Mouse (Mus musculus) frontal cortex, adult 2 months (tissue): ENCODE data around the gene Stk35. TPM values are rescaled to one million over a fixed set of nuclear protein-coding genes. Genes with fewer than 3 reads are reported as not detected.
"Not testable (repeated sequence)": the region's sequence is repeated elsewhere in the genome, so short reads cannot be mapped to it uniquely, and the experiment has no call there.

ENCODE experiments used
- DNase-seq, 2 experiments: peaks; one replicate each; pipeline ENCODE4 v3.0.0; 2022; ENCODE audit warnings: low spot score in 1 of 2; ENCODE audit errors: extremely low spot score in 1 of 2
- polyA plus RNA-seq: library from polyadenylated mRNA; depleted of rRNA; stranded (reverse); fragments of >200 nt; gene quantifications from 2 replicates; pipeline ENCODE4 v1.2.3, GENCODE M21; 2012

Gene Stk35
- polyA plus RNA-seq, 1 experiment = 23.5 TPM

DNA sequence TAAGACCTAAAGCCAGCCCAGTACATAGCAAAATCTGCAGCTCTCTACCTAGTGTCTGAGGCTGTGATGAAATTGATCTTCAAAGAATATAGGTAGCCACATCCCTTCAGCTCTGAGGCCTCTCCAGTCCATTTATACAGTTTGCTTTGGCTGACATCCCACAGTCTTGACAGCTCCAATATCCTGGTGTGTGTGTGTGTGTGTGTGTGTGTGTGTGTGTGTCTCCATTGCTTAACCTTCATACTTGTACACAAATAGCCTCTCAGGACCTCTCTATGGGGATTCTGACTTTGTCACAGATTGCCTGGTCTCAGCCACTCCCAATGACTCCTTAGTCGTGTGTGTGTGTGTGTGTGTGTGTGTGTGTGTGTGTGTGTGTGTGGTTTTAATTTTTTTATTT lies 33.9 kb downstream of the Stk35 start:
- no peak for DNase-seq

DNA sequence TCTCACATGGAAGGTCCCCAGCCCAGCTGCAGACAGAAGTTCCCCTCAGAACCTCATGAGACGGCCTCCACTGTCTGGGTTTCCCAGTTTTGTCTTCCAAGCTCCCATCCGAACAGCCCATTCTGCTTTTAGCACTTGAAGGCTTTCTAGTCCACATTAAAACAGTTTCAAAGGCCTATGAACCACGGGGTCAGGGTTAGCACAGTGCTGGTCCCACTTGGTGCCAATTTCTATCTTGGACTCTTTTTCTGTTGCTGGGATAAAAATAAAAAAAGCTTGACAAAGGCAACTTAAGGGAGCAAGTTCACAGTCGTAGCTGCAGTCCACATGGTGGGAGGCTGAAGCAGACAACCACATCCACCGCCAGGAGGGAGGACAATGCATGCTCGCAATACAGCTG lies 34.6 kb downstream of the Stk35 start:
- no peak for DNase-seq

DNA sequence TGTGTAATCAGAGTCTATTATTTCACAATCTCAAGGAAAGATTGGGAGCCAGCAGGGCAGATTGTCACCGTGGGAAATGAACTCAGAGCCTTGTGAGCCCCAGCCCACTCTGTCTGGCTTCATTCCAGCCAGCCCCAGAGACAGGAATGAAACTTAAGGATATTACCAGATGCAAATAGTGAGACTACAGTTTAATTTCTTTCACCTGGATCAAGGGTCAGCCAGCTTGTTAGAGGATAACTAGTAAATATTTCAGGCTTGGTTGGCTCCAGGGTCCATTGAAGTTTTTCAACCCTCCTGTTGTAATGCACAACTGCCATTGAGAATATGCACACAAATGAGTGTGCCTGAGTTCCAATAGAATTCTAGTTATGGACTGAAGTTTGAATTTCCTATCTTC lies 36.6 kb downstream of the Stk35 start:
- DNase-seq = no peak

DNA sequence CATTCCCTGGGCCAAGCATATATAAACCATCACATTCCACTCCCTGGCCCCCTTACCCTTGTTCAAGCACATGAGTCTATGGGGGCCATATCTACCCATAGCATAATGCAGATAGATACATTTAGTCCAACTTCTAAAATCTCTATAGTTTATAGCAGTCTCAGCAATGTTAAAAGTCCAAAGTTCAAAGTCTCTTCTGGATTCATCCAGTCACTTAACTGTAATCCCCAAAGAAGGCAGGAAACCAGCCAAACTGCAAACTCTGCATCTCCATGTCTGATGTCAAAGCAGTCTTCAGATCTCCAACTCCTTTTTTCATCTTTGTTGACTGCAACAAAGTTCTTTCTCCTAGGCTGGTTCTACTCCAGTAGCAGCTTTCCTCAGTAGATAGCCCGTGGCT lies 38.0 kb downstream of the Stk35 start:
- DNase-seq = no peak

DNA sequence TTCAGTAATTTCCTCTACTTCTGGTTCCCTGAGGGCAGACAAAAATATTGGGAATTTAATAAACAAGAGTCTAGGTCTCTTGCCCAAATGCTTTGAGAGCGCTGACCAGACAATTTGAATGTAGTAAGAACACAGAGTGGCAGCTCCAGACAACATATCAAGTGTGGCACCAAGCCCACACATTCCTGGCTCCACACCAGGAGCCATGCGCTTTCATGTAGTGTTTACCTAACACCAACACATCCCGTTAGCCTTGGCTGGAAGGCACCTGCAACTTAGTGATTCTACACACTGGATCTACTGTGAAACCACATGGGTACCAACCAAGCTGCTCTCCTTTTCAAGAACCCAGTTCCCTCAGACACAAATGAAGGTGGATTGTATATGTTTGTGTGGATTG lies 45.5 kb downstream of the Stk35 start:
- DNase-seq = no peak

DNA sequence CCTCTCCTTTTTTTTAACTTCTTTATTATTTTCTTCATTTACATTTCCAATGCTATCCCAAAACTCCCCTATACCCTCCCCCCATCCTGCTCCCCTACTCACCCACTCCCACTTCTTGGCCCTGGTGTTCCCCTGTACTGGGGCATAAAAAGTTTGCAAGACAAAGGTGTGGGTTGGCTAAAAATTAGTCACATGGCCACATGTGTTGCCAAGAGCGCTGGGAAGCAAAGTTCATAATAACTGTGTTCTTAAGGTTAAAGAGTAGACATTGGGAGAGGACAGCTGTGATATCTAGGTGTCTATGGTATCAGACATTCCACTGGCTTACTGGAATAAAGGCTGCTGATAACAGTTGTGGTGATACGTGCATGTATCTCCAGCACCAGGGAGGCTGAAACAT lies 46.2 kb downstream of the Stk35 start:
- no peak for DNase-seq

DNA sequence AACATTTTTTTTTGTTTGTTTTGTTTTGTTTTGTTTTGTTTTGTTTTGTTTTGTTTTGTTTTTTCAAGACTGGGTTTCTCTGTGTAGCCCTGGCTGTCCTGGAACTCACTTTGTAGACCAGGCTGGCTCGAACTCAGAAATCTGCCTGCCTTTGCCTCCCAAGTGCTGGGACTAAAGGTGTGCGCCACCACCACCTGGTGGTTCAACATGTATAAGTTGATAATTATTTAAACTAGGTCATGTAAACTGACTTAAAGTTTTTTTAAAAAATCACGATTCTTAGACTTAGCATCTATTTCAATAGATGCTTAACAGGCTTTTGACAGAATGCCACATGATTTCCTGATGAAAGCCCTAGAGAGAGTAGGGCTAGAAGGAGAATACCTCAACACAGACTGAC lies 48.8 kb downstream of the Stk35 start:
- DNase-seq = not testable (repeated sequence)

DNA sequence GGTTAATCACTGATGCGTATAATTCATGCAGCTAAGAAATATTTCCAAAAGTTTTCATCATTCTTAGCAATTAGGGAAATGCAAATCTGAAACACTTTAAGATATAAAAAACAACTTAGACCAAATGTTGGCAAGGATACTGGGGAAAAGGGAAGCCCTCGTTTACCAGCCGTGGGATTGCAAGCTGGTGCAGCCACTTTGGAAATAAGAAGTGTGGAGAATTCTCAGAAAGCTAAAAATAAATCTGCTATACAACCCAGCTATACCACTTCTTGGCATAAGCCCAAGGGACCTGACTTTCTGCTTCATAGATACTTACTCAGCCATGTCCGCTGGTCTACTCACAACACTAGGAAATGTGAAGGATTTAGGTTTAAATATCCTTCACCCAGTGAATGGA lies 51.2 kb downstream of the Stk35 start:
- DNase-seq = peak; percentile 53 to 68

DNA sequence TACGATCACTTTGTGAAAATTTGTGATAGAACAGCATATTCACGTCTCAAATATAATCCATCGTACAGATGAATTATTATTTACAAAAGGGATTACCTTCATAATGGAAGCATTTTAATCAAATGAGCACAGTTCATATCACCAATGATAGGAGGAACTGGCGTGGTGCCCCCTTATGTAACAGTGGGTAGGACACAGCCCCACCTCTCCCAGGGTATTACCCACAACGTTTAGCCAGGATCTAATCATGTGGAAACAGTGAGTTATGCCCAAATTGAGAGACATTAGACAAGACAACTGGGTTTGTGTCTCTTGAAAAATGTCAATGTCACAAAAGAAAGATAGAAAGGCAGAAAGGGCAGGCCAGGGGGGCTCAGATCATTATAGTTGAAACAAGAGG lies 62.9 kb downstream of the Stk35 start:
- no peak for DNase-seq

DNA sequence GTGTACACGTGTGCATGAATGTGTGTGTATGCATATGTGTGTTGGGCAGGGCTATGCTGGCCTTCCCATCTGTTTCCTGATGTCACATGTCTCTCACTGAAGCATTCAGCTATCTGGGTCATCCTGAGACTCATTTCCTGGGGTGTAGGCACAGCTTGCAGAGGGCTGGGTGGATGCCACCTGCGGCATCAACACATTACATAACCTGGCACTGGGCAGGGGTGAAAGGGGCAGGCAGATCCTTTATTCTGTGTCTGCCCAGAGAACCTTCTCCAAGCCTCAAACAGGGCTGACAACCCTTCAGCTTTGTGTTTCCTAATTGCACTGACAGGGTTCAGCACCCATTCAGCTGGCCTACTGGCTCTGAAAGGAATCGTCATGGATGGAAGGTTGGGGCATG lies 64.6 kb downstream of the Stk35 start:
- DNase-seq = peak in 1 of 2 experiments; percentile 44

DNA sequence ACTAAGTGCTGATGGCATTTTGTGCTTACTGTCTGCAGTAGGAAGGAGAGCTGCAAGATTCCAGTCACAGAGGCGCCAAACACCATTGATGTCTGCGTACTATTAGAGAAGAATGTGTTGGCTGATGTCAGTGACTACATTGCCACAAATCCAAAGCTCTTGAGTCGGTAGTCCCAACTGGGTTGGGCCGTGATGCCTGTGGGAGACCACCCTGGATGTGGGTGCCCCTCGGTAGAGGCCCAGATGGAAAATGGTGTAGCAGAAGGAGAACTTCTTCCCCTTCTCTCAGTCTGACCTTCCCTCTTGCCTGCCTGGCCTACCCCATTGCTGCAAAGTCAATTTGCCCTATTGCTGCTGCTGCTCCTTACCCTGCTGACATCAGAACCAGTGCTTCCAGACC lies 68.8 kb downstream of the Stk35 start:
- DNase-seq = no peak

DNA sequence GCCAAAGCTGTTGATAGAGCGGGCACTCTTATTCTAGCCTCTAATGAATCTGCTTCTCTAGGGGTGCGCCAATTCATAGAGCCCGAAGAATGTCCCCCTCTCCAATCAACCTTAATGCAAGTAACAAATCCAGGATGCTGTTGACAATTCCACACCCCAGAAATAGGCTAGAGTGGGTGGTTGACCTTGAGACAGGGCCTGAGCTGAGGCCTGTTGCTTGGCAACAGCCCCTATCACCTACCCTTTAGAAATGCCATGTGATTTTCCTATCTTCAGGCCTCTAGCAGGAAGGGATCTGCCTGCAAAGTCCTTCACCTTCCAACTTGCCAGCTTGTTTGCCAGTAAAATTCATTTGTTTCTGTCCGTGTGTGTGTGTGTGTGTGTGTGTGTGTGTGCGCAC lies 70.9 kb downstream of the Stk35 start:
- DNase-seq = no peak

DNA sequence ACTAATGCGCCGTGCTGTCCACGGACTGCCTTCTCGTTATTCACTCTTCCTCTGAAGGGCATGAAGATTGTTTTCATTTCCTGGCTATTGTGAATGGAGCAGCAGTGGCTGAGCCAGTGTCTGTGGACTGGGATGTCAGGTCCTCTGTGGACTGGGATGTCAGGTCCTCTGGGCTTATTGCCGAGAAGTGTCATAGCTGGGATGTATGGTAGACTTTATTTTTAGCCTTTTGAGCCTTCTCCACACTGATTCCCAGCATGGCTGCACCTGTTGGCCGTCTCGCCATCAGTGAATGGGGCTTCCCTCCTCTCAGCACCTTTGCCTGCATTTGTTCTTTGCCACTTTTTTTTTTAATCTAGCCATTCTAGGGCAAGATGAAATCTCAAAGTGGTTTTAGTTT lies 71.8 kb downstream of the Stk35 start:
- DNase-seq = no peak

DNA sequence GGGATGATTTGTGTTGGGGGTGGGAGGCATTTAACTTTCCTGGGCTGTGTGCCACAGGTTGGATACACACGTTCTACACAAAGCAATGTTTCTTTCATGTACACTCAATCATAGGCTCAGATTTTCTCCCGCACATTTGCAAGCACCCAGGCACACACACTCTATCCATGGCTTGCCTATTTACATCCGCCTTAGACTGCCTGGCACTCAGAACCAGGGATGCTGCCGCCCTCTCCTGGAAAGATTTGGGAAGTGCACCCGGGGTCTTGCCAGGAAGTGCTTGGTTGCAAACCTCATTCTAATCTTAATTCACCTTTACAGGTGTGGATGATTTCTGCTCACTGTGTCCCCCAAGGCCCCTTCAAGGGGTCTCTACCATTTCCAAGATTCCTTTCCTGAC lies 73.2 kb downstream of the Stk35 start:
- peak; percentile 63 to 96 for DNase-seq

DNA sequence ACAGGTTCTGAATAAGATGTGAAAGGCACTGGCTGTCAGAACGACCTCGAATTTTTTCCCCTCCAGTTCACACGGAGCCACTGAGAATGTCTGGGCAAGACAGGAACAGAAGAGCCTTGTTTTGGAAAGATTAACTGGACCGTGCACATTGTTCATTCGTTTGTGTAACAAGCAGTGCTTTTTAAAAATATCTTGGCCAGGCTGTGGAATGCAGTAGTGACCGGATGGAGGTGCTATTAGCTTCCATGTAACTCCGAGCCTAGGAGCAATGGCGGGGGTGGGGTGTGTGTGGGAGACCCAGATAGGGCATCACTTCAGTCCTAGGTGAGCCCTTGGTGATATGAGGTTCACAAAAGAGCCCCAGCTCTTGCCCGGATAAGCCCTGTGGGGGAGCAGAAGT lies 73.8 kb downstream of the Stk35 start:
- no peak for DNase-seq

DNA sequence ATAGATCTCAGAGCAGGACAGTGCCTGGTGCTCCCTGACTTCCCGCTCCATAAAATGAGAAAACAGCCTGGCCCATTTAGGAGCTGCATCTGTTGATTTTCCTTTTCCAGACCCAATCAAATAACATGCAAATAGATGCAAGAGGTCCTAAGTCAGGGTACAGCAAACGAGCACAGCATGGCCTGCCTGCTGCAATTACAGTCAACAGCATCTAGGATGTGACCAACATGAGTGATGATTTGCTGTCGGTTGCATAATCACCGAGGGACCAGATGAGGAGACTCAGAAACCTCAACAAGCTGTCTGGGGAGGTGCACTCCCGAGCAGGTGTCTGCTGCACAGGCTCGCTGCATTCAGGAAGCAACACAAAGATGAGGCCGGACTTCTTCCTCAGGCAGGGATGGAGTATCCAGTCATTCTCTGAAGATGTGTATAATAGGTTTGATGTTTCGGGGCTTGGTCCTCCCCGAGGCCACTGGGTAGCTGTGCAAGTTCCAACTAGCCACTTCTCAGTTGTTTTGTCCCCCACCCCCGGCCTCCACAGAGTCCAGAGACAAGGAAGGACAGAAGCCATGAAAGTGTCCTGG lies 74.3 kb downstream of the Stk35 start:
- no peak for DNase-seq

DNA sequence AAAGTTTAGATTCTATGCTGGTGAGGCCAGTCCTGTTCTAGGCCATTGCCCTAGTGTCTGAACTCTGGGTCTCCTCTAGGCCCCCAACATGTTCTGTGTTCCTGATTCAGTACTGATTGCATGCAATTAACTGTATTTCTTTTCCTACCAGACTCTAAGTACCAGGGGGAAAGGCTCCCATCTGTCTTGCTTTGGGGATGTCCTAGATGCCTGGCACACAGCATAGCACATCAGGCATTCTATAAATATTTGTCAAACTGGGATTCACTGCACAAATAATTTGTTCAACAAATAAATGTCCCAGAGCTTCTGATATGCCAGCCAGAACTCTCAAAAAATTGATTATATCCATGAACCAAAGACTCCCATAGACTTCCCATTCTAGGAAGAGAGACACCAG lies 76.6 kb downstream of the Stk35 start:
- DNase-seq = no peak

DNA sequence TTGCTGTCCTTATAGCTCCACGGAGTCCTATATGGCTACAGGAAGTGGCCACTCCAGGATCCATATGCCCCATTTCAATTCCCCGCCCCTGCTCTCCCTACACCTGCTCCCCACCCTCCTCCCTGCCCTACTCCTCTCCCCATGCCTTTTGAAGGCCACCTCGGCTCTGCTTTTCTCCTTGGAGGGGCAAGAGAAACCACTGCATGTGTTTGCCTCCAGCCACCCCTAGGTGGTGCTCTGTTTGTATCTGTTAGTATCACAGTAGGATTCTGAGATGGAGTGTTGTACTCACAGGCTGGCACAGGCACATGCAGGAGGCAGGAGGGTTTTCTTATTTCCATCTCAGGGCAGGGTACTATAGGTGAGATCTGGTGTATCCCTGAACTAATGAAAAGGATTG lies 79.5 kb downstream of the Stk35 start:
- DNase-seq = peak; percentile 44 to 86

DNA sequence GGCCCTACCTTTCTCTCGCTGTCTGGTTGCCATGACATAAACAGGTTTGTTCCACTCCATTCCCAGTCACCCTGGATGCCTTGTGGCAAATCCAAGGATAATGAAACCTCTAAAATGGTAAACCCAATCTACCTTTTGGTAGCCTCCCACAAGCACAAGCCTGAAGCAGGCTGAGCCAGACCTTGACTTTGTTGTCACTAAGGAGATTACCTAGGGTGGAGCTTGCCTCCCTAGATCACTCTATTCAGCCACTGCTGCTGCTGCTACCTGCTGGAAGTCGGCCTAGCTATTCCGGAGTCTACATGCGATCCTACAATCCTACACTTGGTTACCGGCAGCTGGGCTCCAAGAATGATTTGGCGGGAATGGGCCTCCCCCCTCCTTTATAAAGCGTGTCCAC lies 79.9 kb downstream of the Stk35 start:
- no peak for DNase-seq

DNA sequence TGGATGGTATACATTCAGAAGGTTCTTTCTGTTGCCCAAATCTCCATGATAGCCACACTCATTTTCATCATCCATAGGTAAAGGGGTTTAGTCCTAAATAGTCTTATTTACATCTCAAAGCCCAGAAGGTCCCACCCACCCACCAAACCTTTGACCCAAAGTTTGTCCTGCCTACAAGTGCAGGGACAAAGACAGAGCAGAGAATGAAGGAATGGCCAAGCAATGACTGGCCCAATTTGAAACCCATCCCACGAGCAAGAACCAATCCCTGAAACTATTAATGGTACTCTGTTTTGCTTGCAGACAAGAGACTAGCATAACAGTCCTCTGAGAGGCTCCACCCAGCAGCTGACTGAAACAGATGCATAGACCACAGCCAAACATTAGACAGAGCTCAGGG lies 81.6 kb downstream of the Stk35 start:
- no peak for DNase-seq
